Mouse (Mus musculus) gastrocnemius, postnatal 36 days (tissue): ENCODE measurements at regions not wholly inside any gene's neighbourhood (a gene's known extent, or its start where the extent isn't known, plus 50 kb on each side); places are given as distances from the start of the nearest gene placed in this dataset.
A peak's percentile ranks its signal among the peaks of the same experiment; 100 is the strongest.
"Not testable (repeated sequence)": the region's sequence is repeated elsewhere in the genome, so short reads cannot be mapped to it uniquely, and the experiment has no call there.

ENCODE experiments used
- DNase-seq, 2 experiments: peaks; one replicate each; pipeline ENCODE4 v3.0.0; 2022
- intact Hi-C: fragments of 180-260 bp; cut with DNase I; formaldehyde crosslinking; loops from one replicate; pipeline ENCODE4 v1.15.1; 2025

- DNase-seq: no peak
- intact Hi-C loops: no loop called here
Measured at GRCm38 (mm10) chr1:168733066-168733465, 301.0 kb upstream of the Pbx1 start.

GRCm38 (mm10) chr1:168709836-168710235 is 277.8 kb upstream of the Pbx1 start:
- DNase-seq: no peak
- intact Hi-C loops: no loop called here

DNA sequence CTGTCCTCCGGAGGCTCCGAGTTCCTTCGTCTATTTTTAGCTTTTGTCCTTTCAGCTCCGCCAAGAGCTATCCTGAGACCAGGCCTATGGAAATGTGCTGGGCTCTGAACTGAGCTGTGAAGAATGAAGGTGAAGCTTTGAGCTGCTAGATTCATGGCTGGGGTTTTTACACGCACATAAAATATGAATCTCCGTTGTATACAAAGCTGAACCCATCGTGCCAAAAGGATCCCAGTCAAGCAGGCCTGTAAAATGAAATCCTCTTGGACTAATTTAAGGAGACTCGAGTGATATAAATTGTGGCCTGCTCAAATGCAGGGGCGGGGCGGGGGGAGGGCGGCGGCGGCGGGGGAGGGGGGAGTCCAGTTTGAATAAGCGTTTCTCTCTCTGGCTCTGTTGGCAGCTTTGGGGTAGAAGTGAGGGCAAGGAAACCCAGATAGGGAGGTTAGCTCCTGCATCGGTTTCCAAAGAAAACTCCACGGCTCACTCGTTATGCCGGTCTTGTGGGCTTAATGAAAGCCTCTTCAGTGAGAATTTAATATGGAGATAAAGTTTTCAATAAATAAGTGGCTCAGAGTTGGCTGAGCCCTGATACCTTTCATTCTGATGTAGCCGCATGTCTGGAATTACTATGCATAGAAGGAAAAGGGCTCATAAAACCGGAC is 277.1 kb upstream of the Pbx1 start:
- intact Hi-C loops: no loop called here
- DNase-seq: peak in 1 of 2 experiments; percentile 13

DNA sequence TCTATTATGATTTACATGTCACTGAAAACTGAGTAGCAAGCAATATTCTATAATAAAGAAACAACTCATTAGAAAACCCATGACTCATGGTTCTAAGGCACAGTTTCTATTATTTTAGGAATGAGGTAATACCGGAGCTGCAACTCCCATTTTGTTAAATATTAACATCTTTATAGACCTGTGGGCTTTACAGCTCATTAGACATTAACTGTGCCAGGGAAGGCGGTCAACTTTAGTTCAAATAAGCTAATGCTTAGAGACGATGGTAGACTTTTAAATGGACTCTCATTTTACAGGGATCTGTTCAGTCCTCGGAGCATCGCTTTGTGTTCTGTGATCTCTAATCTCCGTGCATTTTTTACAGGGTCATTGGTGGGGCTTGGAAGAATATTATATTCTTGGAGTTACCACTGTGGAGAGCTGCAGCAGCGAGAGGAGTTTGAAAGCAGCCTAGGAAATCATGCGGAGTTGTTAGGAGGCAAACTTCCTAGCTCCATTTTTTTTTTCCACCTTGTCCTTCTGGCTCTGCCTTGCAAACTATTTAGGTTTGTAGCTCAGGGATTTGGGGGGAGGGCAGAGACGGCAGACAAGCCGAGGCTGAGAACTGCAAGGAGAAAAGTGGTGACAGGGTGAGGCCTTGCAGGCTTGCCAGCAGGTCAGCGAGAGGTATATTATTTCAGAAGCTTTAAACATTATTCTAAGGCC is 276.2 kb upstream of the Pbx1 start:
- peak in 1 of 2 experiments; percentile 9 for DNase-seq
- intact Hi-C loops: no loop called here

DNA sequence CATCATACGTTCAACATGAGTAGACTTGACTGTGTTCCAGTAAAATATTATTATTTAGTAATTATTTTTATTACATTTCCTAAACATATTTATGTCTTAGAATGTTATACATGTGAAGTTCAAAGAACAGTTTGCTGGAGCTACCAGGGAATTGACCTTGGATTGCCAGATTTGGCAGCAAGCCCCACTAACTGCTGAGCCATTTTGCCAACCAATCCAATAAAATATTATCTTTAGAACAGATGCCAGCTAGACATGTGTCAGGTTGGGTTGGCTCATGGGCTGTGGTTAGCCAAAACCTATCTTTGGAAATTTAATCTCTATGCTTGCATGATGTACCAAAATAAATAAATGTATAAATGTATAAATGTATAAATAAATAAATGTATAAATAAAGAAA is 265.3 kb upstream of the Pbx1 start:
- intact Hi-C loops: no loop called here

DNA sequence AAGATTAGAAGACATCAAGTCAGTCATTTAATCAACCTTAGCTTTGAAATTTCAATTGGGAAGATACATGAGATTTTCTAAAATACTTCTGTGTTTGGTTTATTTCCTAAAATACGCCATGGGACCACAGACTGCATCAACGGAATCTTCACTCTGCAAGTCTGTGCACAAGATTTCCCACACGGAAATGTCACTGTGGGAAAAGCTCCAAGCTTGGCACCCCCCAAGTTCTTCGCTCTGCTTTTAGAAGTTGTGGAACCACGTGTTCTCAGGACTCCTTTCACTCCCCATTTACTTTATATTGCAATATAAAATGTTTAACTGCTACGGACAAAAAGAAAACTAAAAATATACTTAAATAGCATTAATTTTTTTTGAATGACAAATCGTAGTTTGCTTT is 254.8 kb upstream of the Pbx1 start:
- intact Hi-C loops: no loop called here

More for the DNA sequence above, 265.3 kb upstream of the Pbx1 start:
- no peak for DNase-seq

DNA sequence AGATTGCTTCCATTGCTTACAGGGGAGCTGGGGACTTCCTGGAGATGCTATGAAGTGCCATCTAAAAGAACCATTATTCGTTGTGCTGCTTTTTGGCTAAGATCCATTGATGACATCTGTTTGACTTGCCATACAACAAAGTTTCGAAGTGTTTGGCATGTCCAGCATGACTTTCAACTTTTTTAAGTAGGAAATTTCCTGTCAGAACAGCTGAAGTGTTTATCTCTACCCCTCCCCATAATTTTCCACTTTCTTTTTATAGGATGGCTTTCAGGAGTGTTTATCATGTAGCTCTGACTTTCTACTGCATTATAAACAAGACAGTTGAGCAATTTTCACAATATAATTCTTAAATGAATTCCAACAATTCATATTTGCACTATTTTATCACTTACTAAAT is 253.1 kb upstream of the Pbx1 start:
- intact Hi-C loops: no loop called here
- DNase-seq: no peak

More for the DNA sequence above, 254.8 kb upstream of the Pbx1 start:
- no peak for DNase-seq

DNA sequence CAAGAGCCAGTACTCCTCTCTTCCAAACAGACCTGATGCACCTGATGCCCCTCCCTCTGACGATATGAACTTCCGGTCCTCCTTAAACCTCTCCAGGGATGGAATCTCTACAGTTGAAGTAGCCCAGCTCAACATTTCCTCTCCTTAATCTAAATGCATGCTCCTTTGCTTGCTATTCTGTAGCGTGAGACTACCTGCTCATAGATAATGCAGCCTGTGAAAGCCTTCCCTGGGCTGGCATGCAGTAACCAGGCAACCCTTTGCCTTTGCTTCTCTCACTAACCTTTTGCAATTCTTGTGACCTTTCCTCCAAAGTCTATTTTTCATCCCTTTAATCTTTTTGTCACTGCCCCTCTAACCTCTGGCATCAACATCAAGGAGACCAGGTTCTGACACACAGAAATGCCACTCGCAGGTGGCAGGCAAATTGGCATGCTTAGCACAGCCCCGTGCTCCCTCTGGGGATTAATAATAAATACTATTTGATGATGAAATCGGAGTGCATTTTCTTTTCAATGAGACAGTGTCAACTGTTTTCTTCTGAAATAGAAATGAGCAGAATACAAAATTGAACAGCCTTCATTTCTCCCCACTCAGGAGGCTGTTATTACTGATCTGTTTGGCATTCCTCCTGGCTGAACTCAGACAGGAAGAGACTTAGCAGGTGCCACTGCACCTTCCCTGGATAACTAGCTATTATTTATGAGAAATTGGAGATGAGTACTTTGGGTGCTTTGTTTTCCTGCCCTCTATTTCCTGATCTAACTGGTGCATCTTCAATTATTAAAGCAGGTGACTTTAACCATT is 249.8 kb upstream of the Pbx1 start:
- DNase-seq: no peak
- intact Hi-C loops: no loop called here

DNA sequence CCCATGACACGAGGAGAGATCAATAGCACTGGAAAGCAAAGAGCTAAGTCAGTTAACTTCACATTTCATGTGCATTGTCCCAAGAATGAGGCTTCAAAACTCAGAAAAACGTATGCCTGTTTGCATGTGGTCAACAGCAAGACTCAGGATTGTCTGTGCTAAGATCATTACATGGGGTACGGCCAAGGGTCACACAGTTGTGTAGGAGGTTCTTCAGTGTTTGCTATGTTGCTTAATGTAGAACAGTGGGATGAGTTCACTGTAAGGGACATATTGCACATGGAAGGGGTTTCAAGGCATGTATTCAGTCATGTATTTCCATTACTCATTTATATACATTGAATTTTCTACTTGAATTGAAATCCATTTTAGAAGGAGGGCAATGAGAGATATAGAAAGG is 248.6 kb upstream of the Pbx1 start:
- no peak for DNase-seq
- intact Hi-C loops: no loop called here

- no peak for DNase-seq
- intact Hi-C loops: no loop called here
Measured at GRCm38 (mm10) chr1:168676418-168677413, 244.6 kb upstream of the Pbx1 start.

- DNase-seq: no peak
- intact Hi-C loops: no loop called here
Measured at GRCm38 (mm10) chr1:168675741-168676140, 243.7 kb upstream of the Pbx1 start.

GRCm38 (mm10) chr1:168662755-168663284 is 230.8 kb upstream of the Pbx1 start:
- intact Hi-C loops: no loop called here
- DNase-seq: no peak

GRCm38 (mm10) chr1:168660956-168661355 is 228.9 kb upstream of the Pbx1 start:
- intact Hi-C loops: no loop called here

DNA sequence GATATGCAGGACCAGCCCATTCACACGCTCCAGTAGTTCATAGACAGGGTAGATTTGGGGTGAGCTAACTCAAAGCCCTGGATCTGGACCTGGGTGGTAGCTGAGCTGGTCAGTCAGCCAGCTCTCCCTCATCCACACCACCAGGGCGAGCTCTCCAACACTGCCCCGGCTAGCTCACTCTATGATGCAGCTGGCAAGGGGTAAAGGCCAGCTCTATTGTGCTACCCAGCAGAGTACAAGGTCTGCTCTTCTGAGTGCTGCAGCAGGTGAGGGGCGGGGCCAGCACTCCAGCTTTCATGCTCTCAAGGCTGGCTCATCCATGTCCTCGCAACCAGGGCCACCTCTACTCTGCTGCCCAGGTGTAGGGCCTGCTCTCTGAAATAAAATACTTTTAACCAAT is 227.5 kb upstream of the Pbx1 start:
- intact Hi-C loops: no loop called here
- no peak for DNase-seq

More at GRCm38 (mm10) chr1:168660956-168661355, 228.9 kb upstream of the Pbx1 start:
- DNase-seq: no peak

- intact Hi-C loops: no loop called here
- DNase-seq: no peak
Measured at GRCm38 (mm10) chr1:168632837-168633236, 200.8 kb upstream of the Pbx1 start.

GRCm38 (mm10) chr1:168631979-168632378 is 199.9 kb upstream of the Pbx1 start:
- intact Hi-C loops: no loop called here
- no peak for DNase-seq

- DNase-seq, intact Hi-C loops: not testable (repeated sequence)
Measured at GRCm38 (mm10) chr1:168601967-168602366, 169.9 kb upstream of the Pbx1 start.

GRCm38 (mm10) chr1:168600461-168601160 is 168.5 kb upstream of the Pbx1 start:
- no peak for DNase-seq
- intact Hi-C loops: no loop called here

DNA sequence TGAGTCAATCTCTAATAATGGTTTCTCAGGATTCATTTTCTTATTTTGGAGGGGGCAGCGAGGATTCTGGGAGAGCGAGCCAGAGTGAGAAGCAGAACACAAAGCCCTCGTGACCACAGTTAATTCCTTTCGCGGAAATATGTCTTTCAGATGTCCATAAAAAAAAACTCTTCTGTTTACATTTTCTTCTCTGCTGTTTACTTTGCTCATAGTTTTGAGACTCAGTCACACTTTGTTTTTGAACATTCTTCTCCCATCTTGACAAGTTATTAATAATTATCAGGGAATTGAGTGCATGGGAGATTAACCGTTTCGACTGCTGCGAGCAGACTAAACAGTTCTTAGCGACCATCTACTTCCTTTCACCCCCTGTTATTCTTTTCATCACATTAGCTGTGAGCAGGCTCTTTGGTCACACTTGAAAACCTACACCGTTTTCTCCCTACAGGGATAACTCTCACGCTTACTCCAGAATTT is 166.2 kb upstream of the Pbx1 start:
- intact Hi-C loops: no loop called here
- no peak for DNase-seq
